Mouse (Mus musculus): ENCODE measurements around the gene Slc1a5.
A peak's percentile ranks its signal among the peaks of the same experiment; 100 is the strongest.

The Slc1a5 gene

GRCm38 (mm10) chr7:16845072-16845819 lies 64.1 kb downstream of the Slc1a5 start:
- DNase-seq (ENCODE audit: low read depth in 2 of 2, low spot score in 2 of 2) = peak; percentile 42 to 46

GRCm38 (mm10) chr7:16845820-16846167 lies 64.7 kb downstream of the Slc1a5 start:
- DNase-seq (ENCODE audit: low read depth in 2 of 2, low spot score in 2 of 2) = no peak

GRCm38 (mm10) chr7:16846775-16847174 lies 65.6 kb downstream of the Slc1a5 start:
- no peak for DNase-seq (ENCODE audit: low read depth in 2 of 2, low spot score in 2 of 2)

- DNase-seq (ENCODE audit: low read depth in 2 of 2, low spot score in 2 of 2) = no peak
Observed at GRCm38 (mm10) chr7:16847507-16847906, 66.4 kb downstream of the Slc1a5 start.
